Mouse (Mus musculus) myocyte (in vitro differentiated cells): ENCODE data around the gene Kremen1. TPM values are rescaled to one million over a fixed set of nuclear protein-coding genes. Genes with fewer than 3 reads are reported as not detected.
A peak's percentile ranks its signal among the peaks of the same experiment; 100 is the strongest.

Experiments used
- H3K27me3 ChIP-seq: one replicate; pipeline ENCODE4 v1.6.1; 2011; ENCODE audit not compliant: control insufficient read depth, insufficient read depth, insufficient read length
- H3K36me3 ChIP-seq: one replicate; pipeline ENCODE4 v1.6.1; 2011; ENCODE audit not compliant: control insufficient read depth, insufficient read depth
- H3K4me2 ChIP-seq: one replicate; pipeline ENCODE4 v1.6.1; 2011; ENCODE audit warnings: low read depth, control low read depth
- H3K4me3 ChIP-seq: one replicate; pipeline ENCODE4 v1.5.1; 2011; ENCODE audit warnings: mild to moderate bottlenecking, control low read depth, moderate library complexity
- H3K79me2 ChIP-seq: one replicate; pipeline ENCODE4 v1.6.1; 2011; ENCODE audit not compliant: control insufficient read depth, insufficient read depth
- H3ac ChIP-seq: one replicate; pipeline ENCODE4 v1.6.1; 2011; ENCODE audit not compliant: control insufficient read depth, insufficient read length
- CEBPB ChIP-seq: IDR thresholded peaks from 2 replicates; pipeline ENCODE4 v1.6.1; 2011; ENCODE audit warnings: mild to moderate bottlenecking, moderate library complexity; ENCODE audit not compliant: poor library complexity, insufficient read depth, severe bottlenecking
- E2F4 ChIP-seq: IDR thresholded peaks from one replicate; pipeline ENCODE4 v1.6.1; 2011; ENCODE audit warnings: mild to moderate bottlenecking, control low read depth, moderate library complexity; ENCODE audit not compliant: insufficient read depth
- MAX ChIP-seq: IDR thresholded peaks from one replicate; pipeline ENCODE4 v1.6.1; 2011; ENCODE audit warnings: low read depth, mild to moderate bottlenecking, control low read depth
- MYOD1 ChIP-seq, 3 experiments: IDR thresholded peaks; one replicate each; pipeline ENCODE4 v1.6.1; 2011; ENCODE audit warnings: control low read depth in 2 of 3, low read depth in 2 of 3, mild to moderate bottlenecking in 2 of 3, moderate library complexity in 1 of 3; ENCODE audit not compliant: insufficient read length in 2 of 3, control insufficient read depth in 1 of 3
- MYOG ChIP-seq, 3 experiments: IDR thresholded peaks; one replicate each; pipeline ENCODE4 v1.6.1; 2011; ENCODE audit warnings: control low read depth in 2 of 3, low read depth in 2 of 3, mild to moderate bottlenecking in 2 of 3; ENCODE audit not compliant: insufficient read length in 2 of 3, control insufficient read depth in 1 of 3, insufficient read depth in 1 of 3
- POLR2A ChIP-seq: IDR thresholded peaks from one replicate; pipeline ENCODE4 v1.6.1; 2011; ENCODE audit warnings: low read depth, mild to moderate bottlenecking, control low read depth, moderate library complexity; ENCODE audit not compliant: insufficient read length
- POLR2AphosphoS2 ChIP-seq: IDR thresholded peaks from one replicate; pipeline ENCODE4 v1.6.1; 2011; ENCODE audit warnings: low read depth, control low read depth; ENCODE audit not compliant: insufficient read length
- REST ChIP-seq: IDR thresholded peaks from one replicate; pipeline ENCODE4 v1.6.1; 2011; ENCODE audit warnings: mild to moderate bottlenecking, control low read depth, moderate library complexity; ENCODE audit not compliant: insufficient read depth, insufficient read length
- SRF ChIP-seq: IDR thresholded peaks from one replicate; pipeline ENCODE4 v1.6.1; 2011; ENCODE audit warnings: low read depth; ENCODE audit not compliant: control insufficient read depth, insufficient read length
- TCF12 ChIP-seq: IDR thresholded peaks from one replicate; pipeline ENCODE4 v1.6.1; 2011; ENCODE audit warnings: mild to moderate bottlenecking, control low read depth; ENCODE audit not compliant: poor library complexity, insufficient read depth, severe bottlenecking
- TCF3 ChIP-seq: IDR thresholded peaks from one replicate; pipeline ENCODE4 v1.6.1; 2011; ENCODE audit warnings: low read depth, control low read depth; ENCODE audit not compliant: insufficient read length
- USF1 ChIP-seq: IDR thresholded peaks from one replicate; pipeline ENCODE4 v1.6.1; 2011; ENCODE audit warnings: low read depth, mild to moderate bottlenecking, control low read depth, moderate library complexity
- polyA plus RNA-seq: library from polyadenylated mRNA; unstranded; fragments of >200 nt; fragmentation: generic; extraction: Trizol; gene quantifications from one replicate; pipeline ENCODE4 v1.2.1, GENCODE M21; 2012; ENCODE audit warnings: missing spikeins

The Kremen1 gene
- polyA plus RNA-seq, 1 experiment: 79.3 TPM

- Histone ChIP-seq H3K36me3 (no peaks in the 10 kb centered on the region), H3K79me2 (peaks cover 76% of the 10 kb centered on the region), H3ac (no peak overlapping the region), H3K27me3 (no peaks in the 10 kb centered on the region), H3K4me3 (no peak overlapping the region), H3K4me2 (no peak overlapping the region)
- TF ChIP-seq SRF (no peak), USF1 (no peak), REST (no peak), CEBPB (no peak), TCF12 (no peak), TCF3 (no peak), E2F4 (no peak), MAX (no peak), POLR2A (no peak)
These were observed 3.3 kb downstream of the Kremen1 start for GRCm38 (mm10) chr11:5258036-5258435.

GRCm38 (mm10) chr11:5257151-5257862 is 4.1 kb downstream of the Kremen1 start:
- H3K27me3 ChIP-seq: no peaks in the 10 kb centered on the region
- peak overlapping the region; percentile 82 for H3K4me2 ChIP-seq
- H3K79me2 ChIP-seq: peaks cover 84% of the 10 kb centered on the region
- no peak overlapping the region for H3ac ChIP-seq
- H3K36me3 ChIP-seq: no peaks in the 10 kb centered on the region
- no peak for TF ChIP-seq TCF3
- TF ChIP-seq CEBPB: no peak
- TF ChIP-seq MYOG (IDR thresholded peaks at IDR 0.05; ENCODE audit: control insufficient read depth in 1 of 3, insufficient read depth in 1 of 3, insufficient read length in 2 of 3, low read depth in 2 of 3): no peak
- TF ChIP-seq MAX: no peak
- no peak for TF ChIP-seq MYOD1 (IDR thresholded peaks at IDR 0.05; ENCODE audit: control insufficient read depth in 1 of 3, insufficient read length in 2 of 3, low read depth in 2 of 3)
- no peak for TF ChIP-seq POLR2AphosphoS2
- no peak for TF ChIP-seq REST
- TF ChIP-seq TCF12: no peak
- no peak for TF ChIP-seq SRF
- no peak for TF ChIP-seq E2F4
- TF ChIP-seq USF1: no peak
- no peak for TF ChIP-seq POLR2A
- H3K4me3 ChIP-seq: no peak overlapping the region

- Histone ChIP-seq H3K79me2 (peaks cover 87% of the 10 kb centered on the region), H3ac (no peak overlapping the region), H3K4me3 (no peak overlapping the region), H3K27me3 (no peaks in the 10 kb centered on the region), H3K4me2 (peak overlapping the region; percentile 82), H3K36me3 (no peaks in the 10 kb centered on the region)
- no peak for TF ChIP-seq TCF3
- no peak for TF ChIP-seq MYOG (IDR thresholded peaks at IDR 0.05; ENCODE audit: control insufficient read depth in 1 of 3, insufficient read depth in 1 of 3, insufficient read length in 2 of 3, low read depth in 2 of 3)
These were observed 5.8 kb downstream of the Kremen1 start for GRCm38 (mm10) chr11:5255509-5256014.

DNA sequence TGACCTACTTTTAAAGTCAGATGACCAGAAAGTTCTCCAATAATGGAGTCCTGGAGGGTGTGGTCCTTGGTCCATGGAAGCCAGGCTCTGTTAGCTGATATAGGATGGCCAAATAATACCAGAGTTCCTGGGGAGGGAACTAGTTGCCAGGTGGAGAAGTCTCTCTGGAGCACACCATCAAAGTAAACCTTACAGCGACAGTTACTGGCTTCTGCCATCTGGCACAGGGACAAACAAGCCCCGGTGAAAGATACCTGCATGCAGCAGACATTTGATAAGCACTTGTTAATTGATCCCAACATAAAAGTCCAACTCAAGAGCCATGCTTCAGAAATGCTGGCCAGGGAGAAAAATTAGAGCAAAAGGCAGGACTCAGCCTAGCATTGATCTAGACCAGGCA is 7.3 kb downstream of the Kremen1 start:
- no peak overlapping the region for H3ac ChIP-seq
- peaks cover 87% of the 10 kb centered on the region for H3K79me2 ChIP-seq
- TF ChIP-seq REST (no peak), SRF (no peak), POLR2AphosphoS2 (no peak), CEBPB (no peak), E2F4 (no peak), USF1 (no peak), TCF3 (no peak), MYOG (IDR thresholded peaks at IDR 0.05; ENCODE audit: control insufficient read depth in 1 of 3, insufficient read depth in 1 of 3, insufficient read length in 2 of 3, low read depth in 2 of 3) (no peak), POLR2A (no peak), TCF12 (no peak), MYOD1 (IDR thresholded peaks at IDR 0.05; ENCODE audit: control insufficient read depth in 1 of 3, insufficient read length in 2 of 3, low read depth in 2 of 3) (no peak), MAX (no peak)
- H3K36me3 ChIP-seq: no peaks in the 10 kb centered on the region
- no peak overlapping the region for H3K4me3 ChIP-seq
- H3K27me3 ChIP-seq: no peaks in the 10 kb centered on the region
- peak overlapping the region; percentile 5 for H3K4me2 ChIP-seq

GRCm38 (mm10) chr11:5253528-5253927 is 7.8 kb downstream of the Kremen1 start:
- TF ChIP-seq TCF3 (no peak), USF1 (peak; percentile 9)
- no peak overlapping the region for H3K4me3 ChIP-seq

More at GRCm38 (mm10) chr11:5253528-5253927, 7.8 kb downstream of the Kremen1 start:
- Histone ChIP-seq H3K36me3 (no peaks in the 10 kb centered on the region), H3K79me2 (peaks cover 87% of the 10 kb centered on the region), H3ac (no peak overlapping the region), H3K27me3 (no peaks in the 10 kb centered on the region), H3K4me2 (peak overlapping the region; percentile 65)
